Mouse (Mus musculus) liver, embryonic 14.5 days (tissue): Measurements from ENCODE around the gene Cdc42se2.

Source experiments
- CTCF ChIP-seq: IDR thresholded peaks from 2 replicates; pipeline ENCODE4 v1.5.1; 2016; ENCODE audit warnings: antibody characterized with exemption, low read depth, control low read depth
- EP300 ChIP-seq: IDR thresholded peaks from 2 replicates; pipeline ENCODE4 v1.6.1; 2016; ENCODE audit warnings: antibody characterized with exemption, low read depth

- TF ChIP-seq CTCF (no peak), EP300 (no peak)
These were observed 50.6 kb downstream of the Cdc42se2 start for GRCm38 (mm10) chr11:54736903-54737302.
